Mouse (Mus musculus): Measurements from ENCODE around the gene Gm38392. TPM values are rescaled to one million over a fixed set of nuclear protein-coding genes. Genes with fewer than 3 reads are reported as not detected.
A peak's percentile ranks its signal among the peaks of the same experiment; 100 is the strongest.
"Not testable (repeated sequence)": the region's sequence is repeated elsewhere in the genome, so short reads cannot be mapped to it uniquely, and the experiment has no call there.

Gene Gm38392
- polyA plus RNA-seq, 1 experiment from 2014 or later: not detected

- Histone ChIP-seq H3K9me3 (ENCODE audit: control insufficient read depth, low read length) (no peaks in the 10 kb centered on the region), H3K27ac (ENCODE audit: low read depth, low read length) (no peak overlapping the region), H3K27me3 (ENCODE audit: control insufficient read depth, insufficient read depth, low read length) (no peaks in the 10 kb centered on the region), H3K9ac (ENCODE audit: low read length) (no peak overlapping the region), H3K36me3 (ENCODE audit: control insufficient read depth, insufficient read depth, low read length) (peaks cover 24% of the 10 kb centered on the region), H3K4me3 (ENCODE audit: low read depth, low read length) (no peak overlapping the region), H3K4me1 (ENCODE audit: control insufficient read depth, insufficient read depth, low read length) (peaks cover 10% of the 10 kb centered on the region), H3K4me2 (ENCODE audit: low read depth) (no peak overlapping the region)
- 91% methylated on average over 1 of the region's 1 CpGs for WGBS
- no peak for DNase-seq (ENCODE audit: low spot score)
- no peak for ATAC-seq (ENCODE audit: insufficient read depth, low FRiP score, low TSS enrichment)
Measured at GRCm38 (mm10) chr3:88299172-88299571, 12.2 kb upstream of the Gm38392 start.

- Histone ChIP-seq H3K4me1 (ENCODE audit: control insufficient read depth, insufficient read depth, low read length) (peaks cover 10% of the 10 kb centered on the region), H3K27me3 (ENCODE audit: control insufficient read depth, insufficient read depth, low read length) (no peaks in the 10 kb centered on the region), H3K4me3 (ENCODE audit: low read depth, low read length) (peak overlapping the region; percentile 77), H3K27ac (ENCODE audit: low read depth, low read length) (peak overlapping the region; percentile 85), H3K9me3 (ENCODE audit: control insufficient read depth, low read length) (no peaks in the 10 kb centered on the region), H3K36me3 (ENCODE audit: control insufficient read depth, insufficient read depth, low read length) (peaks cover 14% of the 10 kb centered on the region), H3K4me2 (ENCODE audit: low read depth) (peak overlapping the region; percentile 79), H3K9ac (ENCODE audit: low read length) (peak overlapping the region; percentile 84)
- DNase-seq (ENCODE audit: low spot score): no peak
- under 1% methylated on average over 30 of the region's 30 CpGs for WGBS
- ATAC-seq (ENCODE audit: insufficient read depth, low FRiP score, low TSS enrichment): no peak
Measured at GRCm38 (mm10) chr3:88297321-88297851, 10.4 kb upstream of the Gm38392 start.

GRCm38 (mm10) chr3:88296561-88297318, 9.7 kb upstream of the Gm38392 start, which contains the start of the genes Tsacc and Cct3:
Gene Tsacc (minus strand): TSS chr3:88296999.
Gene Cct3 (plus strand): TSS chr3:88297116.
- Histone ChIP-seq H3K9me3 (ENCODE audit: control insufficient read depth, low read length) (no peaks in the 10 kb centered on the region), H3K4me1 (ENCODE audit: control insufficient read depth, insufficient read depth, low read length) (peaks cover 10% of the 10 kb centered on the region), H3K4me3 (ENCODE audit: low read depth, low read length) (peak within 1 kb of the TSS; percentile 77), H3K4me2 (ENCODE audit: low read depth) (peak within 1 kb of the TSS; percentile 79), H3K27ac (ENCODE audit: low read depth, low read length) (peak within 1 kb of the TSS; percentile 85), H3K36me3 (ENCODE audit: control insufficient read depth, insufficient read depth, low read length) (peaks cover 12% of the 10 kb centered on the region), H3K27me3 (ENCODE audit: control insufficient read depth, insufficient read depth, low read length) (no peaks in the 10 kb centered on the region), H3K9ac (ENCODE audit: low read length) (peak within 1 kb of the TSS; percentile 84)
- peak; percentile 98 for ATAC-seq (ENCODE audit: insufficient read depth, low FRiP score, low TSS enrichment)
- under 1% methylated on average over 44 of the region's 44 CpGs for WGBS
- peak; percentile 98 for DNase-seq (ENCODE audit: low spot score)

GRCm38 (mm10) chr3:88296110-88296560, 9.1 kb upstream of the Gm38392 start:
- ATAC-seq (ENCODE audit: insufficient read depth, low FRiP score, low TSS enrichment) (peak; percentile 51), DNase-seq (ENCODE audit: low spot score) (no peak)
- H3K9ac ChIP-seq (ENCODE audit: low read length): peak overlapping the region; percentile 84
- H3K9me3 ChIP-seq (ENCODE audit: control insufficient read depth, low read length): no peaks in the 10 kb centered on the region
- peaks cover 10% of the 10 kb centered on the region for H3K4me1 ChIP-seq (ENCODE audit: control insufficient read depth, insufficient read depth, low read length)
- under 1% methylated on average over 12 of the region's 12 CpGs for WGBS
- peak overlapping the region; percentile 55 for H3K4me2 ChIP-seq (ENCODE audit: low read depth)
- peak overlapping the region; percentile 77 for H3K4me3 ChIP-seq (ENCODE audit: low read depth, low read length)
- H3K27me3 ChIP-seq (ENCODE audit: control insufficient read depth, insufficient read depth, low read length): no peaks in the 10 kb centered on the region
- H3K36me3 ChIP-seq (ENCODE audit: control insufficient read depth, insufficient read depth, low read length): peaks cover 12% of the 10 kb centered on the region
- peak overlapping the region; percentile 34; the same call in 1 of the 2 replicates for H3K27ac ChIP-seq (ENCODE audit: low read depth, low read length)

GRCm38 (mm10) chr3:88295272-88295671, 8.3 kb upstream of the Gm38392 start:
- not testable (repeated sequence) for H3K4me3 ChIP-seq (ENCODE audit: low read depth, low read length); H3K27ac ChIP-seq (ENCODE audit: low read depth, low read length); H3K27me3 ChIP-seq (ENCODE audit: control insufficient read depth, insufficient read depth, low read length); H3K9me3 ChIP-seq (ENCODE audit: control insufficient read depth, low read length); H3K36me3 ChIP-seq (ENCODE audit: control insufficient read depth, insufficient read depth, low read length); DNase-seq (ENCODE audit: low spot score); ATAC-seq (ENCODE audit: insufficient read depth, low FRiP score, low TSS enrichment)
- Histone ChIP-seq H3K9ac (ENCODE audit: low read length) (peak overlapping the region; percentile 84; the same call in 1 of the 2 replicates), H3K4me2 (ENCODE audit: low read depth) (peak overlapping the region; percentile 55; the same call in 1 of the 2 replicates), H3K4me1 (ENCODE audit: control insufficient read depth, insufficient read depth, low read length) (peaks cover 10% of the 10 kb centered on the region)
- WGBS: 75% methylated on average over 1 of the region's 1 CpGs

- no peak for DNase-seq (ENCODE audit: low spot score)
- peaks cover 2% of the 10 kb centered on the region; the same call in 1 of the 2 replicates for H3K4me1 ChIP-seq (ENCODE audit: control insufficient read depth, insufficient read depth, low read length)
- no peak for ATAC-seq (ENCODE audit: insufficient read depth, low FRiP score, low TSS enrichment)
- H3K9me3 ChIP-seq (ENCODE audit: control insufficient read depth, low read length): no peaks in the 10 kb centered on the region
- H3K9ac ChIP-seq (ENCODE audit: low read length): no peak overlapping the region
- H3K36me3 ChIP-seq (ENCODE audit: control insufficient read depth, insufficient read depth, low read length): no peaks in the 10 kb centered on the region
- no peak overlapping the region for H3K4me3 ChIP-seq (ENCODE audit: low read depth, low read length)
- no peak overlapping the region for H3K4me2 ChIP-seq (ENCODE audit: low read depth)
- WGBS: 52% methylated on average over 4 of the region's 4 CpGs
- H3K27me3 ChIP-seq (ENCODE audit: control insufficient read depth, insufficient read depth, low read length): no peaks in the 10 kb centered on the region
- no peak overlapping the region for H3K27ac ChIP-seq (ENCODE audit: low read depth, low read length)
Measured at GRCm38 (mm10) chr3:88291970-88292369, 5.0 kb upstream of the Gm38392 start.

- H3K4me2 ChIP-seq (ENCODE audit: low read depth); H3K4me3 ChIP-seq (ENCODE audit: low read depth, low read length); H3K9me3 ChIP-seq (ENCODE audit: control insufficient read depth, low read length); H3K27me3 ChIP-seq (ENCODE audit: control insufficient read depth, insufficient read depth, low read length); H3K36me3 ChIP-seq (ENCODE audit: control insufficient read depth, insufficient read depth, low read length); DNase-seq (ENCODE audit: low spot score); ATAC-seq (ENCODE audit: insufficient read depth, low FRiP score, low TSS enrichment); H3K9ac ChIP-seq (ENCODE audit: low read length); H3K4me1 ChIP-seq (ENCODE audit: control insufficient read depth, insufficient read depth, low read length); H3K27ac ChIP-seq (ENCODE audit: low read depth, low read length): not testable (repeated sequence)
- WGBS: 80% methylated on average over 8 of the region's 10 CpGs
Measured at GRCm38 (mm10) chr3:88288133-88288713, 1.2 kb upstream of the Gm38392 start.

GRCm38 (mm10) chr3:88285565-88285895, 1.5 kb downstream of the Gm38392 start:
- not testable (repeated sequence) for H3K4me2 ChIP-seq (ENCODE audit: low read depth); H3K27ac ChIP-seq (ENCODE audit: low read depth, low read length); DNase-seq (ENCODE audit: low spot score); H3K36me3 ChIP-seq (ENCODE audit: control insufficient read depth, insufficient read depth, low read length); H3K9me3 ChIP-seq (ENCODE audit: control insufficient read depth, low read length); H3K4me3 ChIP-seq (ENCODE audit: low read depth, low read length); H3K9ac ChIP-seq (ENCODE audit: low read length); ATAC-seq (ENCODE audit: insufficient read depth, low FRiP score, low TSS enrichment); H3K27me3 ChIP-seq (ENCODE audit: control insufficient read depth, insufficient read depth, low read length); H3K4me1 ChIP-seq (ENCODE audit: control insufficient read depth, insufficient read depth, low read length)
- WGBS: no CpG with 5 or more reads among the region's 2 CpGs

Data from neural tube, embryonic 11.5 days (tissue).